Mouse (Mus musculus) CH12.LX (cell line): ENCODE results near the gene Lamc2. TPM values are rescaled to one million over a fixed set of nuclear protein-coding genes. Genes with fewer than 3 reads are reported as not detected.

Source experiments
- DNase-seq: peaks from one replicate; pipeline ENCODE4 v3.0.0-alpha.2; 2013; ENCODE audit errors: extremely low read depth
- H3K27ac ChIP-seq: 2 replicates; pipeline ENCODE4 v1.5.1; 2012; ENCODE audit warnings: low read depth, mild to moderate bottlenecking, control low read depth, moderate library complexity; ENCODE audit not compliant: insufficient read depth
- H3K27me3 ChIP-seq: replicated peaks from 2 replicates; pipeline ENCODE3; 2012; ENCODE audit warnings: inconsistent platforms
- H3K36me3 ChIP-seq, 2 experiments: replicated peaks in 1 of 2; 2 replicates each; pipeline versions ENCODE3 to v1.6.1; 2012; ENCODE audit warnings: inconsistent platforms in 1 of 2, low read length in 1 of 2, mild to moderate bottlenecking in 1 of 2, mixed read lengths in 1 of 2, moderate library complexity in 1 of 2; ENCODE audit not compliant: control insufficient read depth in 1 of 2, insufficient read depth in 1 of 2
- H3K4me1 ChIP-seq, 2 experiments: 2 replicates each; pipeline ENCODE4 v1.6.1; 2012; ENCODE audit warnings: inconsistent platforms in 1 of 2, moderate library complexity in 1 of 2; ENCODE audit not compliant: insufficient read depth in 2 of 2, control insufficient read depth in 1 of 2
- H3K4me2 ChIP-seq: 2 replicates; pipeline ENCODE4 v1.6.1; 2012; ENCODE audit warnings: low read depth, mild to moderate bottlenecking, control low read depth; ENCODE audit not compliant: poor library complexity, insufficient read depth, severe bottlenecking
- H3K4me3 ChIP-seq, 3 experiments: fragments of 150-350 bp in 1 of 3; sonication (generic) in 1 of 3; replicated peaks in 1 of 3; 2 replicates each; pipeline versions ENCODE3 to v1.5.1; 2011 to 2012; ENCODE audit warnings: low read depth in 2 of 3, low read length in 2 of 3, mild to moderate bottlenecking in 2 of 3, moderate library complexity in 2 of 3, control low read depth in 1 of 3, improper control_type of control experiment in 1 of 3, inconsistent platforms in 1 of 3, mixed read lengths in 1 of 3; ENCODE audit not compliant: poor library complexity in 1 of 3
- H3K79me2 ChIP-seq: replicated peaks from 2 replicates; pipeline ENCODE4 v1.6.1; 2012; ENCODE audit warnings: mild to moderate bottlenecking, moderate library complexity; ENCODE audit not compliant: control insufficient read depth, poor library complexity, insufficient read depth, severe bottlenecking; ENCODE audit errors: extremely low read depth
- H3K9ac ChIP-seq: 2 replicates; pipeline ENCODE4 v1.6.1; 2012; ENCODE audit warnings: low read depth, mild to moderate bottlenecking, control low read depth, moderate library complexity; ENCODE audit not compliant: insufficient read depth
- H3K9me3 ChIP-seq: replicated peaks from 2 replicates; pipeline ENCODE3; 2012; ENCODE audit warnings: low read length, inconsistent platforms, mixed read lengths
- BHLHE40 ChIP-seq: IDR thresholded peaks from 2 replicates; pipeline ENCODE4 v1.6.1; 2011; ENCODE audit warnings: mild to moderate bottlenecking, low read depth, low read length, improper control_type of control experiment
- CHD1 ChIP-seq: IDR thresholded peaks from 2 replicates; pipeline ENCODE4 v1.6.1; 2012; ENCODE audit warnings: low read depth, low read length, improper control_type of control experiment, inconsistent platforms
- CHD2 ChIP-seq: IDR thresholded peaks from 2 replicates; pipeline ENCODE4 v1.6.1; 2011; ENCODE audit warnings: low read length, improper control_type of control experiment
- CTCF ChIP-seq, 2 experiments: IDR thresholded peaks in 1 of 2; conservative IDR thresholded peaks in 1 of 2; 2 replicates each; pipeline ENCODE4 v1.5.1; 2011 to 2012; ENCODE audit warnings: low read depth in 2 of 2, low read length in 2 of 2, improper control_type of control experiment in 1 of 2, inconsistent platforms in 1 of 2, mild to moderate bottlenecking in 1 of 2, moderate library complexity in 1 of 2
- EP300 ChIP-seq: IDR thresholded peaks from 2 replicates; pipeline ENCODE4 v1.6.1; 2011; ENCODE audit warnings: low read length, improper control_type of control experiment
- HCFC1 ChIP-seq: IDR thresholded peaks from 2 replicates; pipeline ENCODE4 v1.6.1; 2012; ENCODE audit warnings: low read depth, mild to moderate bottlenecking, inconsistent platforms, low read length, improper control_type of control experiment
- IRF4 ChIP-seq: IDR thresholded peaks from 2 replicates; pipeline ENCODE4 v1.6.1; 2014; ENCODE audit warnings: low read depth, mild to moderate bottlenecking, inconsistent platforms, low read length, improper control_type of control experiment
- JUN ChIP-seq: IDR thresholded peaks from 2 replicates; pipeline ENCODE4 v1.6.1; 2011; ENCODE audit warnings: low read depth, mild to moderate bottlenecking, low read length, improper control_type of control experiment, moderate library complexity; ENCODE audit not compliant: insufficient read depth
- JUND ChIP-seq: conservative IDR thresholded peaks from 2 replicates; pipeline ENCODE4 v1.6.1; 2011; ENCODE audit warnings: low read depth, low read length, improper control_type of control experiment
- MAZ ChIP-seq: IDR thresholded peaks from 2 replicates; pipeline ENCODE4 v1.6.1; 2012; ENCODE audit warnings: low read depth, mild to moderate bottlenecking, inconsistent platforms, low read length, improper control_type of control experiment, moderate library complexity
- MEF2A ChIP-seq: IDR thresholded peaks from 2 replicates; pipeline ENCODE4 v1.6.1; 2014; ENCODE audit warnings: low read depth, mild to moderate bottlenecking, inconsistent platforms, low read length, improper control_type of control experiment, borderline replicate concordance
- MYC ChIP-seq: IDR thresholded peaks from 2 replicates; pipeline ENCODE4 v1.6.1; 2011; ENCODE audit warnings: low read depth, mild to moderate bottlenecking, improper control_type of control experiment, low read length
- PAX5 ChIP-seq: IDR thresholded peaks from 2 replicates; pipeline ENCODE4 v1.6.1; 2012; ENCODE audit warnings: low read length, inconsistent platforms, mixed read lengths
- POLR2AphosphoS2 ChIP-seq: IDR thresholded peaks from 2 replicates; pipeline ENCODE4 v1.6.1; 2011; ENCODE audit warnings: low read depth, low read length, improper control_type of control experiment
- RAD21 ChIP-seq: IDR thresholded peaks from 2 replicates; pipeline ENCODE4 v1.6.1; 2011; ENCODE audit warnings: low read depth, mild to moderate bottlenecking, low read length, improper control_type of control experiment, moderate library complexity
- RCOR1 ChIP-seq: conservative IDR thresholded peaks from 2 replicates; pipeline ENCODE4 v1.6.1; 2012; ENCODE audit warnings: low read depth, mild to moderate bottlenecking, inconsistent platforms, low read length, improper control_type of control experiment
- UBTF ChIP-seq: IDR thresholded peaks from 2 replicates; pipeline ENCODE4 v1.6.1; 2012; ENCODE audit warnings: low read depth, mild to moderate bottlenecking, inconsistent platforms, low read length, improper control_type of control experiment, moderate library complexity
- USF2 ChIP-seq: conservative IDR thresholded peaks from 2 replicates; pipeline ENCODE4 v1.6.1; 2011; ENCODE audit warnings: low read depth, low read length, improper control_type of control experiment
- ZC3H11A ChIP-seq: IDR thresholded peaks from 2 replicates; pipeline ENCODE4 v1.6.1; 2012; ENCODE audit warnings: low read depth, mild to moderate bottlenecking, inconsistent platforms, low read length, improper control_type of control experiment
- ZKSCAN1 ChIP-seq: IDR thresholded peaks from 2 replicates; pipeline ENCODE4 v1.6.1; 2012; ENCODE audit warnings: low read depth, inconsistent platforms, low read length, improper control_type of control experiment, borderline replicate concordance
- ZMIZ1 ChIP-seq: IDR thresholded peaks from 2 replicates; pipeline ENCODE4 v1.6.1; 2012; ENCODE audit warnings: low read depth, mild to moderate bottlenecking, inconsistent platforms, low read length, improper control_type of control experiment
- ZNF384 ChIP-seq: IDR thresholded peaks from 2 replicates; pipeline ENCODE4 v1.6.1; 2012; ENCODE audit warnings: low read depth, low read length, improper control_type of control experiment, inconsistent platforms
- dilution Hi-C: fragments of 300-500 bp; cut with MboI; formaldehyde crosslinking; loops from 2 replicates; pipeline ENCODE4 v1.14.3; 2020; ENCODE audit warnings: low sequenced_read_pairs; ENCODE audit not compliant: extremely low pct_unique_long_range_greater_than_20kb, extremely low pct_ligation_motif_present
- in situ Hi-C: fragments of 300-500 bp; cut with MboI; formaldehyde crosslinking; loops from 3 replicates; pipeline ENCODE4 v1.14.3; 2019; ENCODE audit warnings: low sequenced_read_pairs, low pct_ligation_motif_present, low pct_unique_long_range_greater_than_20kb, mixed read lengths
- polyA plus RNA-seq: library from polyadenylated mRNA; unstranded; fragments of >175 nt; gene quantifications from 2 replicates; pipeline ENCODE4 v1.2.1, GENCODE M21; 2012; ENCODE audit warnings: low read depth; ENCODE audit not compliant: insufficient read length
- total RNA-seq, 2 experiments: library from RNA; depleted of rRNA; stranded (reverse); fragments of 300-350 nt in 1 of 2; fragments of >200 nt in 1 of 2; gene quantifications; 2 replicates each; pipeline ENCODE4 v1.2.3; 2012 to 2014

Lamc2 gene
- total and polyA plus RNA-seq, 3 experiments = 0.09 to 1.0 (median 0.25) TPM

GRCm38 (mm10) chr1:153097017-153097675 is 89.1 kb downstream of the Lamc2 start:
- Histone ChIP-seq H3K9me3 (no peaks in the 10 kb centered on the region), H3K4me3 (no peak overlapping the region), H3K9ac (no peak overlapping the region), H3K4me1 (peaks cover 2 to 8% of the 10 kb centered on the region in 2 experiments; a peak in 2 of 4 replicates), H3K4me2 (no peak overlapping the region), H3K27ac (no peak overlapping the region), H3K36me3 (no peaks in the 10 kb centered on the region), H3K79me2 (no peaks in the 10 kb centered on the region)
- dilution Hi-C loops (no loop called here), in situ Hi-C loops (no loop called here)
- DNase-seq = no peak
- TF ChIP-seq HCFC1 (no peak), PAX5 (no peak), ZNF384 (no peak), ZMIZ1 (no peak), CHD2 (no peak), ZC3H11A (no peak), EP300 (no peak), POLR2AphosphoS2 (no peak), UBTF (no peak), MYC (no peak), MEF2A (no peak), JUN (no peak), BHLHE40 (no peak), USF2 (no peak), CTCF (conservative IDR thresholded peaks at IDR 0.05 in 1 of 2, IDR thresholded peaks at IDR 0.05 in 1 of 2; ENCODE audit: low read depth in 2 of 2, low read length in 2 of 2) (no peak)
- TF ChIP-seq, all 38 proteins: peak for 0
- H3K27me3 ChIP-seq = no peaks in the 10 kb centered on the region

GRCm38 (mm10) chr1:153095826-153096727 is 90.2 kb downstream of the Lamc2 start:
- Histone ChIP-seq H3K27ac (no peak overlapping the region), H3K36me3 (no peaks in the 10 kb centered on the region), H3K4me2 (no peak overlapping the region), H3K27me3 (no peaks in the 10 kb centered on the region), H3K4me1 (peaks cover 5 to 13% of the 10 kb centered on the region in 2 experiments), H3K9ac (no peak overlapping the region), H3K79me2 (no peaks in the 10 kb centered on the region), H3K9me3 (no peaks in the 10 kb centered on the region), H3K4me3 (no peak overlapping the region)
- no peak for TF ChIP-seq RAD21
- no peak for TF ChIP-seq CHD1
- TF ChIP-seq USF2 = no peak
- no peak for TF ChIP-seq ZNF384
- TF ChIP-seq UBTF = no peak
- no peak for TF ChIP-seq JUND
- TF ChIP-seq ZKSCAN1 = no peak
- TF ChIP-seq CHD2 = no peak
- TF ChIP-seq RCOR1 = no peak
- no peak for TF ChIP-seq MAZ
- no peak for TF ChIP-seq PAX5
- TF ChIP-seq IRF4 = no peak
- TF ChIP-seq POLR2AphosphoS2 = no peak
- no peak for TF ChIP-seq MYC
- dilution Hi-C loops = no loop called here
- in situ Hi-C loops = no loop called here
- no peak for DNase-seq
